Mouse (Mus musculus) heart, embryonic 14.5 days (tissue): Measurements from ENCODE around the gene Otud5. TPM values are rescaled to one million over a fixed set of nuclear protein-coding genes. Genes with fewer than 3 reads are reported as not detected.
A peak's percentile ranks its signal among the peaks of the same experiment; 100 is the strongest.

ENCODE experiments used
- ATAC-seq: fragments of 200-750 bp; cut with Nextera tagmentation; 2 replicates; pipeline ENCODE4 v1.8.0; 2017; ENCODE audit warnings: low read depth, moderate TSS enrichment; ENCODE audit not compliant: insufficient number of reproducible peaks, insufficient read depth, low FRiP score
- H3K27ac ChIP-seq, 2 experiments: fragments of 200-500 bp in 1 of 2; fragments of 300-500 bp in 1 of 2; sonication (generic) in 1 of 2; replicated peaks in 1 of 2; 2 replicates each; pipeline ENCODE4 v1.5.1; 2012 to 2014; ENCODE audit warnings: low read depth in 2 of 2, low read length in 2 of 2, control low read depth in 1 of 2, mild to moderate bottlenecking in 1 of 2, mixed read lengths in 1 of 2; ENCODE audit not compliant: control insufficient read depth in 1 of 2, insufficient read depth in 1 of 2
- H3K27me3 ChIP-seq: fragments of 300-500 bp; sonication (generic); 2 replicates; pipeline ENCODE4 v1.6.1; 2014; ENCODE audit warnings: mild to moderate bottlenecking, low read length, control low read depth; ENCODE audit not compliant: control insufficient read depth, insufficient read depth
- H3K36me3 ChIP-seq: fragments of 300-500 bp; sonication (generic); 2 replicates; pipeline ENCODE4 v1.6.1; 2014; ENCODE audit warnings: mild to moderate bottlenecking, control low read depth, low read length, mixed read lengths; ENCODE audit not compliant: control insufficient read depth, insufficient read depth
- H3K4me1 ChIP-seq, 2 experiments: fragments of 200-500 bp in 1 of 2; fragments of 300-500 bp in 1 of 2; sonication (generic) in 1 of 2; 2 replicates each; pipeline ENCODE4 v1.6.1; 2012 to 2014; ENCODE audit warnings: low read length in 2 of 2, control low read depth in 1 of 2, mixed read lengths in 1 of 2; ENCODE audit not compliant: control insufficient read depth in 2 of 2, insufficient read depth in 2 of 2
- H3K4me2 ChIP-seq: fragments of 300-500 bp; sonication (generic); 2 replicates; pipeline ENCODE4 v1.6.1; 2014; ENCODE audit warnings: mild to moderate bottlenecking, low read length
- H3K4me3 ChIP-seq, 2 experiments: fragments of 200-500 bp in 1 of 2; fragments of 300-500 bp in 1 of 2; sonication (generic) in 1 of 2; 2 replicates each; pipeline ENCODE4 v1.5.1; 2012 to 2014; ENCODE audit warnings: low read length in 2 of 2, mild to moderate bottlenecking in 2 of 2, control low read depth in 1 of 2, low read depth in 1 of 2, moderate library complexity in 1 of 2; ENCODE audit not compliant: control insufficient read depth in 1 of 2, insufficient read depth in 1 of 2
- H3K9ac ChIP-seq: fragments of 300-500 bp; sonication (generic); 2 replicates; pipeline ENCODE4 v1.6.1; 2014; ENCODE audit warnings: mild to moderate bottlenecking, low read length
- H3K9me3 ChIP-seq: fragments of 300-500 bp; sonication (generic); 2 replicates; pipeline ENCODE4 v1.6.1; 2016; ENCODE audit warnings: low read length, control low read depth; ENCODE audit not compliant: control insufficient read depth
- WGBS: fragments of 180-500 bp; shearing (Covaris S2); extraction: QIAGEN DNeasy Blood & Tissue Kit; methylation state at CpG from one replicate; pipeline ENCODE4 v1.1.7; 2014; 5-methylcytosine and 5-hydroxymethylcytosine counted together
- polyA plus RNA-seq: library from polyadenylated mRNA; unstranded; fragments of >200 nt; fragmentation: Nextera tagmentation; extraction: Ambion mirVana; gene quantifications from 2 replicates; pipeline ENCODE4 v1.2.1, GENCODE M21; 2014

Gene Otud5
- polyA plus RNA-seq, 1 experiment from 2014 or later = 19.9 TPM

DNA sequence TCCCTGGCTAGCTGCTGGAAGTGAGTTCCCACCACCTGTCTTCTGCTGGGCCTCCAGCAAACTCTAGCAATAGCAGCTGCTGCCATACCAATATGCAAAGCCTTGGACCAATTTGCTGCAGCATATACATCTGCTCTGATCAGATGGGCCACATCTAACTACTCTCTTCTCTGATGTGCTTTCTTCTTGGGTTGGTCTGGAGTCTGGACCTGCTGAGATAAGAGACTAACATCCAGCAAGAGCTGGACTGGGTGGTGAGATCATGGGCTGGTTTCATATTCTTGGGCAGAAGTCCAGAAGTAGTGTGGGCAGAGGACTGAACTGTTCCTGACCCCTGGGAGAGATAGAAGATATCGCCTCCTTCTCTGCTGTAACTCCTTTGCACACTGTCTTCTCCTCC is 4.0 kb upstream of the Otud5 start:
- Histone ChIP-seq H3K27ac (no peak overlapping the region), H3K27me3 (no peaks in the 10 kb centered on the region), H3K9ac (no peak overlapping the region), H3K36me3 (no peaks in the 10 kb centered on the region), H3K9me3 (no peaks in the 10 kb centered on the region), H3K4me1 (no peaks in the 10 kb centered on the region), H3K4me3 (no peak overlapping the region), H3K4me2 (no peak overlapping the region)
- 54% methylated on average over 1 of the region's 1 CpGs for WGBS
- no peak for ATAC-seq

DNA sequence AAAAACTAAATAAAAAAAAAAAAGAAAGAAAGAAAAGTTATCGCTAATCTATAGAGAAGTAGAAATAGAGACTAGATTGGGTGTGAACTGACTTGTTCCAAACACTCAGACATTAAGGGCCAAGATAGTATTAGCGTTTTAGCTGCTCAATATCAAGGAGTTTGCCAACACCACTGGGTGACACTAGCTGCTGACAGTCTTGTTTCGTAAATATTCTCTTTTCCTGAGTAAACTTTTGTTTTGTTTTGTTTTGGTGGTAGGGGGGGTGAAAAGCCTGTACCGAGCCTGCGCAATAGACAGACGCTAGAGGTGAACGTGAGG is 362 bp upstream of the Otud5 start:
- WGBS = 19% methylated on average over 7 of the region's 7 CpGs
- H3K27me3 ChIP-seq = no peaks in the 10 kb centered on the region
- no peak for ATAC-seq
- H3K4me2 ChIP-seq = peak overlapping the region; percentile 60
- H3K36me3 ChIP-seq = no peaks in the 10 kb centered on the region
- peak overlapping the region; percentile 46; the same call in 1 of the 2 replicates for H3K9ac ChIP-seq
- no peaks in the 10 kb centered on the region for H3K9me3 ChIP-seq
- peak overlapping the region; percentile 87 to 89; a peak in 3 of 4 replicates for H3K27ac ChIP-seq
- peak overlapping the region; percentile 53 to 68; a peak in 3 of 4 replicates for H3K4me3 ChIP-seq
- H3K4me1 ChIP-seq = peaks cover 0 to 9% of the 10 kb centered on the region in 2 experiments; a peak in 2 of 4 replicates

DNA sequence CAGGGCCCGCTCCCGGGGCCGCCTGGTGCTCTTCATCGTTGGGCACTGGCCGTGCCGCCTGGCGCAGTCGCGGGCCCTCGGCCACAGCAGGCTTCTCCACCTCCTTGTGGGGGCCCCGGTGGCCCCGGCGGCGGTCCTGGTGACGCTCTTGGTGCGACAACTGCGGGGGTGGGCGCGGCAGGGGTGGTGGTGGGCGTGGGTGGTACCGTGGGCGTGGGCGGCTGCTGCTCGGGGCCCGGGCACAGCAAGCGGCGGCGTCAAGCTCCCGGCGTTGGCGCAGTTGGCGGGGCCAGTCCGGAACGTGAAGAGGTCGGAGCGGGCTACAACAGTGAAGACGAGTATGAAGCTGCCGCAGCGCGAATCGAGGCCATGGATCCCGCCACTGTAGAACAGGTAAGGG is 1.2 kb downstream of the Otud5 start:
- Histone ChIP-seq H3K4me2 (peak overlapping the region; percentile 73), H3K27me3 (no peaks in the 10 kb centered on the region), H3K4me1 (peaks cover 0 to 10% of the 10 kb centered on the region in 2 experiments; a peak in 2 of 4 replicates), H3K9ac (peak overlapping the region; percentile 86), H3K36me3 (no peaks in the 10 kb centered on the region), H3K27ac (peak overlapping the region; percentile 89 to 96), H3K9me3 (no peaks in the 10 kb centered on the region), H3K4me3 (peak overlapping the region; percentile 68 to 85)
- ATAC-seq = no peak
- 18% methylated on average over 28 of the region's 42 CpGs for WGBS

DNA sequence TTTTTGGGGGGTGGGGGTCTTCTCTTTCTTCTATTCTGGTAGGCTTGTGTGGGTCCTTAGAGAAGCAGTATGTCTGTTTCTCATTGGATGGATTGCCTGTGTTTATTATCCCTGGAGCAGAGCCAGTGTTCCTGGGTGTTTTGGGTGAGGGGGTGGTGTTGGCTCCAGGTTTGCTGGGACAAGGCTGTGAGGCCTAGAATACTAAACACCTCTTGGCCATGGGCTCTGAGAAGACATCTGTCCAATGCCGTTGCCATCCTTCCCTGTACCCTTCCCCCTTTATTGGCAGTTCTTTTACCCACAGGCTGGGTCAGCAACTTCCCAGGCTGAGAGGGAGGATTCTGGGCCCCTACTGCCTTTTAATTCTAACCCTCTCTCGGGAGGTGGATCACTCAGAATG is 6.7 kb downstream of the Otud5 start:
- Histone ChIP-seq H3K9ac (no peak overlapping the region), H3K4me2 (no peak overlapping the region), H3K36me3 (peaks cover 9% of the 10 kb centered on the region; the same call in 1 of the 2 replicates), H3K4me3 (no peak overlapping the region), H3K4me1 (peaks cover 0 to 9% of the 10 kb centered on the region in 2 experiments; a peak in 2 of 4 replicates), H3K27ac (no peak overlapping the region), H3K9me3 (no peaks in the 10 kb centered on the region), H3K27me3 (no peaks in the 10 kb centered on the region)
- 67% methylated on average over 2 of the region's 2 CpGs for WGBS
- ATAC-seq = no peak

DNA sequence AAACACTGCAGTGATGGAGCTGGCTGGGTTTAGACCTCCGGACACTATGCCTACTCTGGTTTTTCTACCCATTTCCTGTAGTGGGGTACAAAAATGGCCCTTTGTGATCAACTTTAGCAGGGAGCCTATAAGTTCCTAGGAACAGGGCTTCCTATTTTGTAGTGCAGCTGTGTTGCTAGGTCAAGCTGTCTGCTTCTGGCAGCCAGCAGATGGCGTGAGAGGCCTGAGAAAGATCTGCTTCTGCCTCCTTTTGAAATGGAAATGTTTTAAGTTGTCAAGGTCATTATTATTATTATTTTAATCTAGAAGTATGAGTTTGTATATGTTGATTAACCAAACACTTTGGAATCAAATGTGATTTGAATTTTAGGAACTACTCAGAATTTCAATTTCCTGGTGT is 13.4 kb downstream of the Otud5 start:
- Histone ChIP-seq H3K27ac (no peak overlapping the region), H3K36me3 (peaks cover 16% of the 10 kb centered on the region; the same call in 1 of the 2 replicates), H3K9me3 (no peaks in the 10 kb centered on the region), H3K4me1 (no peaks in the 10 kb centered on the region), H3K4me2 (no peak overlapping the region), H3K4me3 (no peak overlapping the region), H3K9ac (no peak overlapping the region), H3K27me3 (no peaks in the 10 kb centered on the region)
- ATAC-seq = no peak
- 41% methylated on average over 2 of the region's 2 CpGs for WGBS

DNA sequence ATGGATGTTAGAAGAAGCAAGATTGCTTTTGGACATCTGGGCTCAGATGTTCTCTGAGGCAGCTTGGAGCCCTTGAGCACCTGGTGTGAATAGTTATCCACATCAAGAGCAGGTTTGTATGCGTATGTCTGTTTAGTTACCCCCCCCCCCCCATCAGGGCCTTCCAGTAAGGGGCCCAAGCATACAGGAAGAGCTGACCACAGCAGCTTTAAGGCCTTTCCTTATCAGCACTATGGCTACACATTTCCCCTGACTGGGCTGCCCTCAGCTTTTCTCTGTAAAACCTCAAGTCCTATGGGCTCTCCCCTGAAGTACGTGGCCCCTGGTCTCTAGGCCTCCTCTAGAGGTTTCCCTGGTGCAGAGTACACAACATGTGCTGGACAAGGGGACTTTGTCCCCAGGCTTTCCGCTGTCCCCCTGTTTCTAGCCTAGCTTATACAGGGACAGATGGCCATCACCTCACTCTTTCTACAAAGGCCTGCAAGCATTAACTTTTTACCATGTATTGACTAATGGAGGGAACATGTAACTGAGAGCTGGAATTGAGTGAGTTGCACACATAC is 18.1 kb downstream of the Otud5 start:
- no peak overlapping the region for H3K9ac ChIP-seq
- no peaks in the 10 kb centered on the region for H3K27me3 ChIP-seq
- no peak overlapping the region for H3K27ac ChIP-seq
- no peaks in the 10 kb centered on the region for H3K4me1 ChIP-seq
- ATAC-seq = no peak
- peaks cover 14% of the 10 kb centered on the region; the same call in 1 of the 2 replicates for H3K36me3 ChIP-seq
- H3K4me2 ChIP-seq = no peak overlapping the region
- 67% methylated on average over 3 of the region's 3 CpGs for WGBS
- H3K9me3 ChIP-seq = no peaks in the 10 kb centered on the region
- no peak overlapping the region for H3K4me3 ChIP-seq

DNA sequence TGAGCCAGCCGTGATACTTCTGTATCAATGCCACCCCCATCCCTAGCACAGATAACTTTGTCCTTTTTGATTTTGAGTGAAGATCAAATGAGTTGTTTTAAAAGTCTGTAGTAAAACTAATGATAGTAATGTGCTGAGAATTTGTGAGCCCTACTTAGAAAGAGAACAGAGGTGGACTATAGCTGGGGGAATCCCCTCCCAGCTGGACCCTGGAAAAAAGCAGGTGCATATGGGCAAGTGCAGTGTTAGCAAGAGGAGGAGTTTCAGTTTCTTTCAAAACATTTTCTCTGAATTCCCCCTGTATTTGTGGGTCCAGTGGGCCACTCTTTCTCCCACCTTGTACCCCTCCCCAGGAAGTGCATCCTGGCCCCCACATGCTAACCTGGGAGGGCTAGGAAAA is 22.0 kb downstream of the Otud5 start:
- H3K4me1 ChIP-seq = peaks cover 0 to 2% of the 10 kb centered on the region in 2 experiments; a peak in 1 of 4 replicates
- H3K9ac ChIP-seq = no peak overlapping the region
- no peaks in the 10 kb centered on the region for H3K27me3 ChIP-seq
- no peak overlapping the region for H3K4me2 ChIP-seq
- no peaks in the 10 kb centered on the region for H3K9me3 ChIP-seq
- 84% methylated on average over 1 of the region's 1 CpGs for WGBS
- H3K27ac ChIP-seq = no peak overlapping the region
- ATAC-seq = no peak
- no peak overlapping the region for H3K4me3 ChIP-seq
- H3K36me3 ChIP-seq = peaks cover 13% of the 10 kb centered on the region; the same call in 1 of the 2 replicates

DNA sequence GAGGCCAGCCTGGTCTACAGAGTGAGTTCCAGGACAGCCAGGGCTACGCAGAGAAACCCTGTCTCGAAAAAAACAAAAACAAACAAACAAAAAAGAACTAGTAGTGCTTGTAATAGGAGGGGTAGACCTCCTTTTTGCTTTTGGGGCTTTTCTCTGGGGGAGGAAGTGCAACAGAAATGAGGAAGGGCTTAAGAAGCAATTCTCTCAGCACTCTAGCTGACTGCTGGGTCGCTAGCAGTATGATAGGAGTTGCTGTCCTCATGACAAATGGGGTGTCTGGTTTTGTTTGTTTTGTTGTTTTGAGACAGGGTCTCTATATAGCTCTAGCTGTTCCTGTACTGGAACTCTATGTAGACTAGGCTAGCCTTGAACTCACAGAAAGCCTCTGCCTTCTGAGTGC is 23.4 kb downstream of the Otud5 start:
- Histone ChIP-seq H3K36me3 (peaks cover 12% of the 10 kb centered on the region; the same call in 1 of the 2 replicates), H3K9ac (no peak overlapping the region), H3K27me3 (no peaks in the 10 kb centered on the region), H3K4me3 (no peak overlapping the region), H3K4me1 (peaks cover 0 to 2% of the 10 kb centered on the region in 2 experiments; a peak in 1 of 4 replicates), H3K27ac (no peak overlapping the region), H3K4me2 (no peak overlapping the region), H3K9me3 (no peaks in the 10 kb centered on the region)
- WGBS = 65% methylated on average over 3 of the region's 3 CpGs
- no peak for ATAC-seq
